Mouse (Mus musculus): Measurements from ENCODE around the gene Fam227a. TPM values are rescaled to one million over a fixed set of nuclear protein-coding genes. Genes with fewer than 3 reads are reported as not detected.

Fam227a gene
- 0.38 and 0.52 TPM in 2 replicates for polyA plus RNA-seq (2015; fragmentation: Nextera tagmentation; extraction: Ambion mirVana)

DNA sequence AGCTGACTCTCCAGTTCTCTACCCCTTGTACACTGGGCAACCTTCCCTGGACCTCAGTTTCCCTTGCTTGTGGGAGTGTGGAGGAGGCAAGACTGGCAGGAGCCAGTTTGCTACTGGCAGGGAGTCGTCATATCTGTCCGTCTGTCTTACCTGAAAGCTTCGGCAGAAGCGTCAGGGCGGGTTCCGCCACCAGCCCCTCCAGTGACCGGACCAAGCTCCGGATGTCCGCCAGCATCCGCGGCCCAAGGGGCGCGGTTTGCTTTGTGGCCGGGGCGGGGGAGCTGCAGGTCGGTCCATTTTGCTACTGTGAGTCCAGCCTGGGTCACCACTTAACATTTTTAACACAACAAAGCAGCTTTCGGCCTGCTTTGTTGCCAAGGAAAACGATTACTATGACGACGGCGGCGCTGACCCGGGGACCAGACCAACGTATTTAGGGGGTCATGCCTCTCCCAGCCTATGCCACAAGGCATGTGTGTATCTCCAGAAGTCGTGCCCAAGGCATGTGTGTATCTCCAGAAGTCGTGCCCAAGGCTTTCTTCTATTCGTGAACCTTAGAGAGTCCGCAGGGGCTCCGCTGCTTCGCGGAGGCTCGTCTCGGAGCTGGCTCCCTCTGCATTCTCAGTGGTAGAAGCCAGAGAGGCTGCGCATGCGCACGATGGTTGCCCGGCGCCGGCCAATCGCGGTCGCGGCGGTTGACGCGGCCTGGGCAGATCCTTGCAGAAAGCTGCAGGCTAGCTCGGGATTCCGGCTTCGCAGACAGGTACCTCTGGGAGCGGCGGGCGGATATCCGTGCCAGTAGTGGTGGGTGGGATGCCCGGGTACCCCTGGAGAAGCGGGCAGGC lies at the start of gene Fam227a, which contains the start of gene Cby1:
Gene Fam227a (minus strand): TSS at position 426 of the 845 bp plus-strand sequence.
Gene Cby1 (plus strand): TSS at position 669 of the 845 bp plus-strand sequence.

DNA sequence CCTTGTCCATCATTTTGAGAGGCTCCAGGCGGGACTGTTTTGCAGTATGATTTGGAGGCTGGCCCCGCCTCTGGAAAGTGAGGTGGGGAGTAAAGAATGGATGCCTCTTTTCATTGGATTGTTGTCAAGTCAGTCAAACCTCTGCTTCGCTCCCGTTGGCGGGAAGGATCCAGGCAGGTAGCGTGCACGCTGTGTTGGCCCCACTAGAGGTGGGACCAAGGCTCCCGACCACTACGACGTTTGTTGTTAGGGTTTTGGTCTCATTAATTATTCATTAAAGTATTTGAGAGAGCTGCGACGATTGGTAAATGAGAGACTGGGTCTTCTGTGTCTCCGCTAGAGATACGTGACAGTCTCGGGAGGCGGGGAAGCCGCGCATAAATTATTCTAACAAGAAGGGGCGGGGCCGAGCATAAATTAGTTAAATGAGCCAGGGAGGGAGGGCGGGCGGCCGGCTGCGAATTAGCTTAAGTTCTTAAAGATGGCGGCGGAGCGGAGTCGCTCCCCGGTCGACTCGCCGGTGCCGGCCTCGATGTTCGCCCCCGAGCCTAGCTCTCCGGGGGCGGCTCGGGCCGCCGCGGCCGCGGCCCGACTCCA lies 31.8 kb upstream of the Fam227a start, which contains the start of gene Gtpbp1:
Gene Gtpbp1 (plus strand): TSS at position 420 of the 597 bp plus-strand sequence.

DNA sequence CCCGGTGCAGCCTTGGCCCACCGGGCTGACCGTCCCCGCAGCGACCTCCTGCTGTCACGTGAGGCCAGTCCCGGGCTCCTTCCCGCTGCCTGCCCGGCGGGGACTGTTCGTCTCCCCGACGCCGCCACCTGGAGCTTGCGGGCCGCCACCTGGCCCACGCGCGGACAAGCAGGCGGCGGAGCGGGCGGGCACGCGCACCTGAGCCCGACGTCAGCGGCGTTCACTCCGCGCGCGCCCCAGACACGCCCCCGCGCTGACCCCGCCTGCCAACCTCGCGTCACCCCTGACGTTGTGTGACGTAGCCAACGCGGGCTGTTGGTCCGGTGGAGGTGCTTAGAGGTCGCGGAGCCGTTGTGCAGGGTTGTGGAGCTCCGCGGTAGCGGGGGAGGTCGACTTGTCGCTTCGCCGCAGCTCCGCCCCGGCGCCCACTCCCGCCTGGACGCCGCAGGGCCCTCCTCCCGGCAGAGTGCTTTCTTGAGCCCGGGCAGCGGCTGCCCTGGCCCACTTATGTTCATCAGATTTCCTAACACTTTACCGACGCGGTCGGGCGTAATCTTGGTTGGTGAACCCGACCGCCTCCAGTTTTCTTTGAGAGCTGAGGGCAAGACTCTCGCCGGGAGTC lies 29.0 kb upstream of the Fam227a start, which contains the start of gene Josd1:
Gene Josd1 (minus strand): TSS at position 274 of the 622 bp plus-strand sequence.

DNA sequence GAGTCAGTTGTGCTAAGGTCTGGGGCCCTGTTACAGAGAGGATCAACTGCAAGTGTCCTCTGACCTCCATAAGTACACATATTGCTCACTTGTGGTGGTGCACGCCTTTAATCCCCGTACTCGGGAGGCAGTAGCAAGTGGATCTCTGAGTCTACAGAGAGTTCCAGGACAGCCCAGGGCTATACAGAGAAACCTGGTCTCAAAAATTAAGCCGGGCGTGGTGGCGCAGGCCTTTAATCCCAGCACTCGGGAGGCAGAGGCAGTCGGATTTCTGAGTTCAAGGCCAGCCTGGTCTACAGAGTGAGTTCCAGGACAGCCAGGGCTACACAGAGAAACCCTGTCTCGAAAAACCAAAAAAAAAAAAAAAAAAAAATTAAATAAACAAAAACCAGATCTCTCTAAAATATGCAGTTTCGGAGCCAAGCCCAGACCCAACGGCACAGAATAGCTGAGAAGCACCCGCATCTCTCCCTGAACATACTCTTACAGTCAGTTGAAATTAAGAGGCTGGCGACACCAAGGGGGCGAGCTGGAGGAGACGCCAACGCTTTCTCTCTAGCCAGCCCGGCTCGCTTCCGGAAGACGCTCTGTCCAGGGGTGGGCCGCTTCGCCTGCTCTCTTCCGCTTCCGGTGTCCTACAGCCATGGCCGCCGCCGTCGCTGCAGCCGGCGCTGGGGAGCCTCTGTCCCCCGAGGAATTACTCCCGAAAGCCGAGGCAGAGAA lies 11.7 kb upstream of the Fam227a start, which contains the start of gene Tomm22:
Gene Tomm22 (plus strand): TSS at position 613 of the 723 bp plus-strand sequence.

DNA sequence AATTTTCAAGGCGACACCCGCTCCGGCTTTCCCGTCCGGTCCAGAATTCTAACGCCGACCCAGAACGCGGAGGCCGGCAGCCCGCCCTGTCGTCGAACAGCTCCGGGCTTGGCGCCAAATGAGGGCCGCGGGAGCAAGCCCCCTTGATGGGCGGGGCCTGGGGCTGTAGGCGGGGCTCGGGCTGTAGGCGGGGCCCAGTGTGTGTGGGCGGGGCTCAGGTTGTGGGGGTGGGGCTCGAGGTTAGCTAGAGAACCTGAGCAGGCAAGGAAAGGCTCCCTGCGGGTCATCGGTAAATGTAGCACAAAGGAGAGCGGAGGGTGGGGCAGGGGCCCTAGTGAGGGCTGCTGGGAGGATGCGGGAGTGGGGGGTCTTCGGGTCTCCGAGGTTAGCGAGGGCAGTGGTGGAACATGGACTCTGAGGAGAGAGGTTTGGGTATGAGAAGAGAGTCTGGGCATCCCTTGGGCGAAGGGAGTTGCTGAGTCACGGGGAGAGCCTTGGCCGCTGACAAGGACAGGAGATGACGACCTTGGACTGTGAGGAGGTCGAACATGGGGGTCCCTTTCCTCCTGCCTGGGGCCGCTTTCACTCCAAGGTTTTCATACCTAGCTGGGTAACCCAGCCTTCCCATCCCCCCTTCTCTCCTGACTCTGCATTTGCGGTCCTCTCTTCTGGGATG lies 53.6 kb downstream of the Fam227a start, which contains the start of gene Dmc1:
Gene Dmc1 (minus strand): TSS at position 120 of the 676 bp plus-strand sequence.

Other genes starting within 250 kb of the Fam227a start
- gene Csnk1e, start 203.4 kb downstream of the Fam227a start, polyA plus RNA-seq (2015; fragmentation: Nextera tagmentation; extraction: Ambion mirVana), result 19.9 and 25.4 TPM in 2 replicates
- gene Kcnj4, start 153.7 kb downstream of the Fam227a start, polyA plus RNA-seq (2015; fragmentation: Nextera tagmentation; extraction: Ambion mirVana), result not detected in 2 replicates
- 18.3 and 22.0 TPM in 2 replicates for gene Kdelr3, start 142.5 kb downstream of the Fam227a start, polyA plus RNA-seq (2015; fragmentation: Nextera tagmentation; extraction: Ambion mirVana)
- gene Ddx17, start 112.2 kb downstream of the Fam227a start, polyA plus RNA-seq (2015; fragmentation: Nextera tagmentation; extraction: Ambion mirVana), result 25.1 and 31.0 TPM in 2 replicates
- gene Dmc1, start 53.8 kb downstream of the Fam227a start, polyA plus RNA-seq (2015; fragmentation: Nextera tagmentation; extraction: Ambion mirVana), result 0.85 and 0.94 TPM in 2 replicates
- gene Cby1, start 243 bp upstream of the Fam227a start, polyA plus RNA-seq (2015; fragmentation: Nextera tagmentation; extraction: Ambion mirVana), result 21.8 and 23.0 TPM in 2 replicates
- 170 and 178 TPM in 2 replicates for gene Tomm22, start 11.9 kb upstream of the Fam227a start, polyA plus RNA-seq (2015; fragmentation: Nextera tagmentation; extraction: Ambion mirVana)
- 17.5 and 19.6 TPM in 2 replicates for gene Josd1, start 29.0 kb upstream of the Fam227a start, polyA plus RNA-seq (2015; fragmentation: Nextera tagmentation; extraction: Ambion mirVana)
- gene Gtpbp1, start 31.9 kb upstream of the Fam227a start, polyA plus RNA-seq (2015; fragmentation: Nextera tagmentation; extraction: Ambion mirVana), result 38.9 and 40.0 TPM in 2 replicates
- 7.1 and 7.6 TPM in 2 replicates for gene Sun2, start 83.6 kb upstream of the Fam227a start, polyA plus RNA-seq (2015; fragmentation: Nextera tagmentation; extraction: Ambion mirVana)
- gene Dnal4, start 118.9 kb upstream of the Fam227a start, polyA plus RNA-seq (2015; fragmentation: Nextera tagmentation; extraction: Ambion mirVana), result 13.8 and 18.1 TPM in 2 replicates
- gene Nptxr, start 145.8 kb upstream of the Fam227a start, polyA plus RNA-seq (2015; fragmentation: Nextera tagmentation; extraction: Ambion mirVana), result 1.2 and 1.8 TPM in 2 replicates
- not detected in 2 replicates for gene Npcd, start 175.3 kb upstream of the Fam227a start, polyA plus RNA-seq (2015; fragmentation: Nextera tagmentation; extraction: Ambion mirVana)
- gene Cbx6, start 175.7 kb upstream of the Fam227a start, polyA plus RNA-seq (2015; fragmentation: Nextera tagmentation; extraction: Ambion mirVana), result 12.5 and 18.4 TPM in 2 replicates
- 114 TPM in 2 replicates for gene Apobec3, start 232.7 kb upstream of the Fam227a start, polyA plus RNA-seq (2015; fragmentation: Nextera tagmentation; extraction: Ambion mirVana)

Measured in spleen, postnatal 0 days (tissue).